Mouse (Mus musculus) gastrocnemius, postnatal 10 days (tissue): ENCODE measurements around the gene Zmiz1. TPM values are rescaled to one million over a fixed set of nuclear protein-coding genes. Genes with fewer than 3 reads are reported as not detected.

Experiments
- DNase-seq: peaks from one replicate; pipeline ENCODE4 v3.0.0; 2021; ENCODE audit warnings: mixed read lengths
- total RNA-seq, 2 experiments: library from RNA; stranded (reverse); gene quantifications; 2 replicates each; pipeline ENCODE4 v1.2.3; 2021

Zmiz1 gene
- total RNA-seq, 2 experiments from 2014 or later = 31.6 to 43.8 TPM

- no peak for DNase-seq
Measured at GRCm38 (mm10) chr14:25559907-25560306, 100.9 kb downstream of the Zmiz1 start.

GRCm38 (mm10) chr14:25560841-25561240 lies 101.9 kb downstream of the Zmiz1 start:
- DNase-seq = no peak

- no peak for DNase-seq
Measured at GRCm38 (mm10) chr14:25561716-25562115, 102.7 kb downstream of the Zmiz1 start.

GRCm38 (mm10) chr14:25562447-25562846 lies 103.5 kb downstream of the Zmiz1 start:
- no peak for DNase-seq

- no peak for DNase-seq
Measured at GRCm38 (mm10) chr14:25562909-25563308, 103.9 kb downstream of the Zmiz1 start.

GRCm38 (mm10) chr14:25564577-25564976 lies 105.6 kb downstream of the Zmiz1 start:
- DNase-seq = no peak

GRCm38 (mm10) chr14:25565344-25566088 lies 106.5 kb downstream of the Zmiz1 start:
- peak; percentile 88 for DNase-seq

- peak; percentile 67 for DNase-seq
Measured at GRCm38 (mm10) chr14:25567245-25567644, 108.3 kb downstream of the Zmiz1 start.

GRCm38 (mm10) chr14:25567837-25568236 lies 108.9 kb downstream of the Zmiz1 start:
- DNase-seq = no peak

GRCm38 (mm10) chr14:25574047-25574870 lies 115.3 kb downstream of the Zmiz1 start:
- no peak for DNase-seq

- no peak for DNase-seq
Measured at GRCm38 (mm10) chr14:25576642-25577041, 117.7 kb downstream of the Zmiz1 start.

- no peak for DNase-seq
Measured at GRCm38 (mm10) chr14:25577431-25577830, 118.4 kb downstream of the Zmiz1 start.

- no peak for DNase-seq
Measured at GRCm38 (mm10) chr14:25579597-25579996, 120.6 kb downstream of the Zmiz1 start.

- no peak for DNase-seq
Measured at GRCm38 (mm10) chr14:25580397-25580796, 121.4 kb downstream of the Zmiz1 start.

- no peak for DNase-seq
Measured at GRCm38 (mm10) chr14:25582603-25583002, 123.6 kb downstream of the Zmiz1 start.

GRCm38 (mm10) chr14:25583899-25584298 lies 124.9 kb downstream of the Zmiz1 start:
- no peak for DNase-seq

- no peak for DNase-seq
Measured at GRCm38 (mm10) chr14:25585545-25586301, 126.7 kb downstream of the Zmiz1 start.

- DNase-seq = no peak
Measured at GRCm38 (mm10) chr14:25586846-25587486, 128.0 kb downstream of the Zmiz1 start.

- no peak for DNase-seq
Measured at GRCm38 (mm10) chr14:25587487-25588001, 128.6 kb downstream of the Zmiz1 start.

- DNase-seq = no peak
Measured at GRCm38 (mm10) chr14:25588156-25588555, 129.2 kb downstream of the Zmiz1 start.

- DNase-seq = peak; percentile 47
Measured at GRCm38 (mm10) chr14:25588946-25589937, 130.3 kb downstream of the Zmiz1 start.
